Mouse (Mus musculus) Patski (cell line): ENCODE measurements around the gene Ly6g5c. TPM values are rescaled to one million over a fixed set of nuclear protein-coding genes. Genes with fewer than 3 reads are reported as not detected.

Experiments
- ATAC-seq: fragments of 100-300 bp; one replicate; pipeline ENCODE4 v1.8.0; 2021
- CTCF ChIA-PET: fragments of 350-600 bp; sonication (Branson Sonifier 250); formaldehyde crosslinking; loops from one replicate; lab custom pipeline; 2022; ENCODE audit warnings: inconsistent platforms; lab: Charles Lee
- POLR2A ChIA-PET: fragments of 350-600 bp; sonication (Branson Sonifier 250); formaldehyde crosslinking; loops from one replicate; lab custom pipeline; 2022; ENCODE audit warnings: antibody characterized with exemption, inconsistent platforms; lab: Charles Lee
- DNase-seq: peaks from one replicate; pipeline ENCODE4 v3.0.0-alpha.2; 2011; ENCODE audit warnings: low read depth, low spot score
- H3K27me3 ChIP-seq: fragments of 371-371 bp; one replicate; pipeline ENCODE4 v1.5.1; 2021
- CTCF ChIP-seq: fragments of 100-300 bp; IDR thresholded peaks from one replicate; pipeline ENCODE4 v1.5.1; 2021
- in situ Hi-C: fragments of 300-500 bp; cut with MboI; formaldehyde crosslinking; loops from 3 replicates; pipeline ENCODE4 v1.11.1; 2018; ENCODE audit warnings: low pct_unique_long_range_greater_than_20kb, mixed read lengths
- polyA plus RNA-seq: library from polyadenylated mRNA; unstranded; gene quantifications from one replicate; pipeline ENCODE4 v1.2.3, GENCODE M21; 2021

Ly6g5c gene
- polyA plus RNA-seq, 1 experiment from 2014 or later = not detected

DNA sequence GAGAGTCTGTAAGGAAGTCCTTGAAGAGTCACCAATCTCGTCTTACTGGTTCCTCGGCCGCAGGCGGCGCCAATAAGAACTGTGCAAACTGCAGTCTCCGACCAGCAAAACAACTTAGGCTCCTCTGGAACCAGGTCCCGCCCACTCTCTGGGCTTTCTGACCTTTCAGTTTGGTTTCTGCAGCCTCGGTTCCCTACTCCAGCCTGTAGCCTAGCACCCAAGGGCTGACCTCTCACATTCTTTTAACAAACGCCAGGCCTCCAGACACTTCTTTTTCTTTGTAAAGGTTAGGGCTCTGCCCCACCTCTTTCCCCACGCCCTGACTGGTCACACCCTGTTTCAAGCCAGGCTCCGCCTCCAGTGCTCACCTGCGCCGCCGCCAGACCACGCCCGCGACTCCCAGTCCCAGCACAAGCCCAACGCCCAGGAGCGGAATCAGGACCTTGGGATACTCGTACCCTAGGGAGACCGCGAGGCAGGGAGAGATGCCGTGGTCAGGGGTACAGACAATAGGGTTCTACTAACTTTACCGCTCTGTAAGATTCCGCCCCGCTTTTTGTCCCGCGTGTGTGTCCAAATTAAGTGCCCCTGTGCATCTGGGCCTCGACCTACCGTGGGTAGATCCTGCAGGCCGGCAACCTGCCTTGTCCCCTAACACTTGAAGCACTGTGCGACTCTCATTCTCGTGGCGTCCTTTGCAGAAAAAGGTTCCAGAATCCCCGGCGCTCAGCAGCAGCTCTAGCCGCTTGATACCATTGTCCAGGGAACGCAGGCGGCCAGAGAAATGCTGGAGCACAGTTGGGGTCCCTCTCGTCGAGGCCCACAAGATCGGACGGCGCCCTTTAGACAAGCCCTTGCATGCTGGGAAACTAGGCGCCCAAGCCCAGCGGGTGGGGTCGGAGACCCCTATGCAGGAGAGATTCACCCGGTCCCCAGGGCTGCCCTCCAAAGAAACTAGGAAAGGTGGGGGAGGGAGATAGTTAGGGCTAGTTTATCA lies 42.8 kb upstream of the Ly6g5c start, which contains the start of gene Ly6g6c:
Gene Ly6g6c, plus strand, starts transcription at position 438 of the 997 bp plus-strand sequence.
- no peak for DNase-seq
- ATAC-seq = no peak
- ChIA-PET CTCF (interaction anchor here (1.4 kb wide), 1 partner anchor 11 kb away, joined by 4 read pairs; the partner anchor contains the start of gene Ly6g6e), POLR2A (no interaction called here)
- no peak for TF ChIP-seq CTCF
- in situ Hi-C loops = loop anchor here (5.0 kb wide), 1 partner anchor 43 kb away; no protein-coding TSS in a partner anchor
- H3K27me3 ChIP-seq = no peaks in the 10 kb centered on the region

DNA sequence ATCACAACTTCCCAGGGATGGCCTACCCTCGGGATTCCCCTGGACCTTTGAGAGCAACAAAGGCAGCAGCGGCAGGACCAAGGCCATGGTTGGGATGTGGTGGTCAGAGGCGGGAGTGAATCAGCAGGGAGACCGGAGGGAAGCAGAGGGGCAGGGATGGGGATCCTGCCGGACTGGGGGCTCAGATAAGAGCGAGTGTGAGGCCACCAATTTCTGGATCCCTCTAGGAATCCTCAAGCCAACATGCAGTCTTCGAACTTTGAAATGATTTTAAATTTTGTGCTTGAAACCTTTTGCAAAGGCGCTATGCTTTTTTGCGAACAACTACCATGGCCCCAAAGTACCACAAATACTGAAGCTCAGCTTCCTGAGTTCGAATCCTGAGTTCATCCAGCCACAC lies 42.0 kb upstream of the Ly6g5c start, which contains the start of gene Mpig6b:
Gene Mpig6b, minus strand, starts transcription at position 101 of the 400 bp plus-strand sequence.
- DNase-seq (no peak), ATAC-seq (no peak)
- TF ChIP-seq CTCF = no peak
- POLR2A ChIA-PET = interaction anchor here (0.6 kb wide), 1 partner anchor 23 kb away, joined by 3 read pairs; the partner anchor contains the start of gene Abhd16a
- in situ Hi-C loops = no loop called here
- CTCF ChIA-PET = no interaction called here
- no peaks in the 10 kb centered on the region for H3K27me3 ChIP-seq

DNA sequence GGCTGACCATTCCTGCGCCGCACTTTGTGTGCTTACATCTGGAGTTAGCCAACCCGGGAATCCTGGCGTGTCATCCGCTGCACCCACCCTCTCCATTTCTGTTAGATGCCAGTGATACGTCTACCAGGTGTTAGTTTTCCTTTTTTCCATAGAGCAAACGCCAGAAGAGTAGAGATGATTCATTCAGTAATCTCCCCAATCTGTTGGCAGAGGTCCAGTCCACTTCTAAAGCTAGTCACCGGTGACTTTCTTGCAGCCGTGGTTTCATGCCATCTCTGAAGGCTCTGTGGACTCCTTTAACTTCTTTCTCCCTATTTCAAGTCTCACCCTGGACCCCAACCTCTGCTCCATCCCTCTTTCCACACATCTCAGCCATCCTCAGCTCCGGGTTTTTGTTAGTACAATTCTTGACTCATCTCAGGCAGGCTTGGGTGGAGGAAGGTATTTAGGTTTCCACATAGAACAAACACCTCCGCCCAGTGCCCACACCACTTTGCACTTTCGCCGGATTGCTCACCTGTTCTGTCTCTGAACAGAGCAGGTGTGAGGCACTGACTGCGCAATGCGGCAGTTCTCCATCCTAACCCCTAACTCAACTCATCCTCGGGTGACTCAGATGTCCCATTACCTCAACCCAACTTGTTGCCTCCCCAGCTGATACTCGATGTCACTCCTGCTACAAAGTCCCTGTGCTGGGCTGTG lies 39.7 kb upstream of the Ly6g5c start:
- DNase-seq = no peak
- in situ Hi-C loops = no loop called here
- ChIA-PET CTCF (no interaction called here), POLR2A (no interaction called here)
- no peak for TF ChIP-seq CTCF
- no peaks in the 10 kb centered on the region for H3K27me3 ChIP-seq
- no peak for ATAC-seq

DNA sequence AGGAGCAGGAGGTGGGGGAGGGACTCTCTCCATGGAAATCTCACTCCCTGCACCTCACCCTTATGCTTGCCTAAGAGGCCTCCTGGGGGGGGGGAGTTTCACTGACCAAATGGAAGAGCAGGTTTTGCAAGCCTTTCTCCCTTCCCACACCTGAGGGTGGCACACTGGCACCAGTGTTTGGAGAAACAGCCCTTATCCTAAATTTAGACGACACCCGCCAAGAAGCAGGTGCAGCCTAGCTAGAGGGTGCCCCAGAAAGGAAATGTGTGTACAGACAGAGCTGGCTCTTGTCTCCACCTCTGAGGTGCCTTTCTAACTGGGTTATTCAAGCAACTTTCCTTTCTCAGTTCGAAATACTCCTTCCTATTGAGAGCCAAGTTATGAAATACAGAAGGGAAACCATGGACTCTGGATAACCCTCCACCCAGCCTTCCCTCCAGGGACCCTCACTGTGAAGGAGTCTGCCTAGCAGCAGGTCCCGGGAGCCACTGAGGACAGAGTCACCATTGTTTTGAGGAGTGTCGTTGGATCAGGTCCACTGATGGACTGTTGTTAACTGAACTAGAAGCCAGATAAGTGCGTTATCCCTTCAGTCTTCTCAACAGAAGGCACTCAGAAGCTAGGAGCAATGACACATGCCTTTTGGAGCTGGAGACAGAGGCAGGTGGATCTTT lies 37.4 kb upstream of the Ly6g5c start:
- DNase-seq (no peak), ATAC-seq (no peak)
- no peak for TF ChIP-seq CTCF
- ChIA-PET POLR2A (interaction anchor here (0.7 to 1.7 kb wide), 2 partner anchors 19 to 103 kb away, joined by 4 read pairs; no protein-coding TSS in a partner anchor), CTCF (no interaction called here)
- H3K27me3 ChIP-seq = no peaks in the 10 kb centered on the region
- in situ Hi-C loops = no loop called here

DNA sequence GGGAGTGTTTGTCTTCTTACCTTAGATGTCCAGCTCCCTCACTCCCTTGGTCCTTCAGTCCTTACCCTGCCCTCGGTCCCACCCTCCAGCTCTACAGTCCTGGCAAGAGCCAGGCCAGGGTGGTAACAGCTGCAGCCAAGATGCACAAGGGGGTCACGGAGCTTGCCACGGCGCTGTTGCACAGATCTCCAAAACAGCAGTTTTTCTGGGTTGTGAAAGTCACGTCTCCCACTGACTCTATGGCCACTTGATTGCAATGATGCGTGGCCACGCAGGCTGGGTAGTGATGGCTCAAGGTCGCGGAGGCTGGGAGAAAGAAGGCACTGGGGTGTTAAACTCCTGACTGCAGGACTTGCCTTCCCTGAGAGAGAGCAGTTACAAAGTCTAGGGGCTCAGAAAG lies 36.6 kb upstream of the Ly6g5c start:
- TF ChIP-seq CTCF = no peak
- ChIA-PET POLR2A (interaction anchor here (1.7 kb wide), 1 partner anchor 19 kb away, joined by 4 read pairs; no protein-coding TSS in a partner anchor), CTCF (no interaction called here)
- H3K27me3 ChIP-seq = no peaks in the 10 kb centered on the region
- in situ Hi-C loops = no loop called here
- ATAC-seq = no peak
- DNase-seq = no peak

DNA sequence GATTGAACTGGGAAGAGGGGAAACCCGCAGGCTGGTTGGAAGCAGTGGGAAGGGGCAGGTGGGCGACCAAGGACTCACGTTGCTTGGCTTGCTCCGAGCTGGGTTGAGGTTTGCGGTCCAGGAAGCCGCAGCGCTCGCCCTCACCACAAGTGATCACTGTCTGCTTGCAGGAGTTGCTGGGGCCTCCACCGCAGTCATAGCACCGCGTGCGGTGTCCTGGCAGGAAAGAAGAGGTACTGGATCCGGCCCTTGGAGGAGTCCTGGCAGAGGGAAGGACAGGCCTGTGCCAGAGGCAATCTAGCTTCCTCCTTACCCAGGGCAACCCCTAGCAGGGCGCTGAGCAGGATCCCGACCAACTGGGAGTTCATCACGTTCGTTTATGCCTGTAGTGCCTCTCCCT lies 34.0 kb upstream of the Ly6g5c start:
- ChIA-PET POLR2A (no interaction called here), CTCF (no interaction called here)

DNA sequence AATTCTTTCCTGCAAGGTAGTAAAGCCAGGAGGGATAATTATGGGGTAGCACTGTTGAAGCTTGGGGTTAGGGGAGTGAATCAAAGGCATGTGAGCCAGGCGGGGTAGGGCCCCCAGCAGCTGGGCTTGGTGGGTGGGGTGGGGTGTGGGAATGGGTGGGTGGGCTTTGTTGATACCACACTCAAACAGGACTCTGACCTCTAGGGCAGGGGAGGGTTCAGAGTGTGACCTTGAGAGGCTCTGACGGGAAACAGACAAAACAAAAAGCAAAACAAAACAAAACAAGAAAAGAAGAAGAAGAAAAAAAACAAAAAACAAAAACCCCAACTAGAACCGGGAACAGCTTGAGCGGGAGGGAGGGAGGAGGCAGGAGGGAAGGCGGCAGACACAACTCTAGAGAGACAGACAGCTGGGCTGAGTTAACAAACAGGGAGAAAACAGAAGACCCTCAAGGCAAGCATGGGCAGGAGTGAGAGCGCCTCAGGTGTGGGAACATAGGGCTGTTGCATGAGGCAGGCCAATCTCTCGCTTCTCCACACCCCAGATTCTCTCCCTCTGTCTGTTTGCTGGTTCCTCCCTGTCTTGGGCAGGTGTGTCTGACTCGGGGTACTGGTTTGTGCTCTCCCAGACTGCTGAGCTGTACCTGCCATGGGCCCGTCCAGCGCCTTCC lies 31.4 kb upstream of the Ly6g5c start, which contains the start of gene Ly6g6e:
Gene Ly6g6e, plus strand, starts transcription at position 396 of the 670 bp plus-strand sequence.
- in situ Hi-C loops = no loop called here
- POLR2A ChIA-PET = no interaction called here
- no peaks in the 10 kb centered on the region for H3K27me3 ChIP-seq
- CTCF ChIA-PET = interaction anchor here (1.7 to 1.8 kb wide), 2 partner anchors 12 to 56 kb away, joined by 4 read pairs; no protein-coding TSS in a partner anchor
- ATAC-seq (no peak), DNase-seq (no peak)
- TF ChIP-seq CTCF = no peak

More for the DNA sequence above, 34.0 kb upstream of the Ly6g5c start:
- in situ Hi-C loops = no loop called here
- DNase-seq (no peak), ATAC-seq (no peak)
- TF ChIP-seq CTCF = no peak
- no peaks in the 10 kb centered on the region for H3K27me3 ChIP-seq

DNA sequence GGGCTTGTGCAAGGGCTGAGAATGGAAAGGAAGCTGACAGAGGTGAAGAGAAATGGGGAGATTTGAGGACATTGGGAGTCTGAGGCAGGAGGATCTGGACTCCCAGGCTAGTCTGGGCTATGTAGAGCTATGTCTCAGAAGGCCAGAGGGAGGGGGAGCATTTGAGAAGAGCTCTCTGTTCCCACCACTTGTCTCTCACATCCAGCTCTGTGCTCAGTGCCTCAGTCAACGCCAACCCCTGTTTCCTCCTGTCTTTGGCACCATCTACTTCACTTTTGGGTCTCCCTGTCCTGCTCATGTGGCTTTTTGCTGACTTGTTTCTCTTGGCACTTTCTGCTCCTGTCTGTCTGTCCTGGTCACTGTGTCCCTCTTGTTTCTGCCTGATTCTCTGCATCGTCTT lies 30.8 kb upstream of the Ly6g5c start:
- TF ChIP-seq CTCF = no peak
- ChIA-PET CTCF (interaction anchor here (1.7 to 1.8 kb wide), 2 partner anchors 13 to 56 kb away, joined by 4 read pairs; no protein-coding TSS in a partner anchor), POLR2A (no interaction called here)
- no peaks in the 10 kb centered on the region for H3K27me3 ChIP-seq
- DNase-seq (no peak), ATAC-seq (no peak)
- in situ Hi-C loops = no loop called here

DNA sequence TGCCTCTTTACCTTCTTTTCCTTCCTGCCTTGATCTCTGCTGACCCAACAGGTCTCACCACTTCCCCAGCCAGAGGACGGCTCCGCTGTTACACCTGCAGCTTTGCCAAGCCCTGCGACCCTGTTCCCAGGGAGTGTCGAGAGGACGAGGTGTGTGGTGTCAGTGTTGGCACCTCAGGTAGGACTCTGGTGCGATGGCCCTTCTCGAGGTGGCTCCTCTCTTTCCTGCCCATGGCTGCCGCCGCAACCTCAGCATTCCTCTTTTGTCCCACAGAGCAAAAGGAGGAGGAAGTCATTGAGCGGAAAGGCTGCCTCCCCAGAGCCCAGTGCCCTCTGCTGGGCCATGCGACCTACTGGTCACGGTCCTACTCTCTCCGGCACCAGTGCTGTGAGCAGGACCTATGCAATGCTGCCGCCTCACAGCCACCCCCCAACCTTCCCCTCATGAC lies 30.3 kb upstream of the Ly6g5c start, which contains the start of gene Ly6g6d:
Gene Ly6g6d, minus strand, starts transcription at position 280 of the 448 bp plus-strand sequence.
- POLR2A ChIA-PET = no interaction called here
- no peak for DNase-seq
- in situ Hi-C loops = no loop called here

More for the DNA sequence above, 30.3 kb upstream of the Ly6g5c start, which contains the start of gene Ly6g6d:
- peak; percentile 37 for ATAC-seq
- peaks cover 3% of the 10 kb centered on the region for H3K27me3 ChIP-seq
- no peak for TF ChIP-seq CTCF
- CTCF ChIA-PET = interaction anchor here (1.8 kb wide), 1 partner anchor 57 kb away, joined by 4 read pairs; no protein-coding TSS in a partner anchor
